Mouse (Mus musculus) heart, postnatal 0 days (tissue): ENCODE results near the gene Ralgps1.

Experiments
- CTCF ChIP-seq: IDR thresholded peaks from 2 replicates; pipeline ENCODE4 v1.5.1; 2016; ENCODE audit warnings: antibody characterized with exemption, control low read depth, low read depth
- EP300 ChIP-seq: IDR thresholded peaks from 2 replicates; pipeline ENCODE4 v1.6.1; 2016; ENCODE audit warnings: antibody characterized with exemption, low read depth

GRCm38 (mm10) chr2:33095221-33095671 is 276.0 kb downstream of the Ralgps1 start:
- TF ChIP-seq CTCF (no peak), EP300 (no peak)
